23 mouse cellular contexts compared by ENCODE assay signal in genomic region chr10:111545648-111546047, GRCm38 (mm10). TPM values are rescaled to one million over a fixed set of nuclear protein-coding genes. Genes with fewer than 3 reads are reported as not detected.
DNase-seq lines count a peak whose midpoint lies in the region; ATAC-seq and TF ChIP-seq lines count a peak whose summit lies in the region.
"Had no signal": no experiment of that assay in that cellular context is flagged by ENCODE, and none has a peak within 500 bp of the region (broad histone marks: within the 10 kb centered on the region; RNA-seq: fewer than 3 reads in every experiment).

No protein-coding gene starts in this region.

- no peak overlapping the region for H3K4me2 ChIP-seq in liver, postnatal 0 days (ENCODE audit: low read depth, low read length)
- no peak overlapping the region for H3K4me2 ChIP-seq in intestine, postnatal 0 days (replicated peaks; ENCODE audit: low read depth)
- H3K4me2 ChIP-seq in liver, embryonic 16.5 days (ENCODE audit: low read depth, low read length) = peak overlapping the region; percentile 6; the same call in 1 of the 2 replicates
- no peak overlapping the region for H3K4me2 ChIP-seq in stomach, postnatal 0 days (replicated peaks; ENCODE audit: low read depth)
- H3K4me2 ChIP-seq in lung, postnatal 0 days (replicated peaks; ENCODE audit: low read depth, low read length) = no peak overlapping the region
- H3K4me2 ChIP-seq: heart, embryonic 11.5 days; limb, embryonic 15.5 days; midbrain, embryonic 13.5 days had no signal

- H3K4me1 ChIP-seq in liver, postnatal 0 days (ENCODE audit: insufficient read depth) = peaks cover 25% of the 10 kb centered on the region
- H3K4me1 ChIP-seq in intestine, postnatal 0 days (replicated peaks; ENCODE audit: control insufficient read depth, insufficient read depth, low read length) = peaks cover 9% of the 10 kb centered on the region
- H3K4me1 ChIP-seq in liver, embryonic 16.5 days (ENCODE audit: control insufficient read depth, low read depth, low read length) = peaks cover 21% of the 10 kb centered on the region
- H3K4me1 ChIP-seq in stomach, postnatal 0 days (replicated peaks; ENCODE audit: control insufficient read depth, insufficient read depth) = peaks cover 12% of the 10 kb centered on the region
- peaks cover 10% of the 10 kb centered on the region for H3K4me1 ChIP-seq in lung, postnatal 0 days (ENCODE audit: insufficient read depth, low read depth, low read length)
- H3K4me1 ChIP-seq in cerebellum, adult 2 months (ENCODE audit: control insufficient read depth, insufficient read depth, low read length) = no peaks in the 10 kb centered on the region; the same call in 1 of the 2 replicates

- no peaks in the 10 kb centered on the region for H3K36me3 ChIP-seq in liver, postnatal 0 days (replicated peaks; ENCODE audit: insufficient read depth, low read length)
- H3K36me3 ChIP-seq in intestine, postnatal 0 days (ENCODE audit: control insufficient read depth, insufficient read depth) = no peaks in the 10 kb centered on the region
- no peaks in the 10 kb centered on the region for H3K36me3 ChIP-seq in liver, embryonic 16.5 days (ENCODE audit: control insufficient read depth, insufficient read depth)
- no peaks in the 10 kb centered on the region for H3K36me3 ChIP-seq in stomach, postnatal 0 days (ENCODE audit: control insufficient read depth, insufficient read depth, low read length)
- H3K36me3 ChIP-seq in lung, postnatal 0 days (ENCODE audit: insufficient read depth, low read length) = no peaks in the 10 kb centered on the region
- H3K36me3 ChIP-seq: hindbrain, embryonic 10.5 days; limb, embryonic 15.5 days; midbrain, embryonic 13.5 days had no signal

- TF ChIP-seq EP300 in liver, postnatal 0 days (IDR thresholded peaks at IDR 0.05; ENCODE audit: low read depth) = no peak
- no peak for TF ChIP-seq EP300 in stomach, postnatal 0 days (optimal IDR thresholded peaks at IDR 0.05)
- TF ChIP-seq EP300 in lung, postnatal 0 days (IDR thresholded peaks at IDR 0.05) = no peak

- H3K9me3 ChIP-seq in liver, postnatal 0 days (ENCODE audit: low read length) = no peaks in the 10 kb centered on the region
- H3K9me3 ChIP-seq in intestine, postnatal 0 days (ENCODE audit: control insufficient read depth) = no peaks in the 10 kb centered on the region
- H3K9me3 ChIP-seq in liver, embryonic 16.5 days (replicated peaks; ENCODE audit: control insufficient read depth, low read length) = no peaks in the 10 kb centered on the region
- H3K9me3 ChIP-seq in stomach, postnatal 0 days (ENCODE audit: control insufficient read depth, low read length) = no peaks in the 10 kb centered on the region
- H3K9me3 ChIP-seq in lung, postnatal 0 days (ENCODE audit: low read length) = no peaks in the 10 kb centered on the region
- H3K9me3 ChIP-seq: hindbrain, embryonic 10.5 days; limb, embryonic 15.5 days; midbrain, embryonic 13.5 days had no signal

- no peaks in the 10 kb centered on the region for H3K27me3 ChIP-seq in liver, postnatal 0 days (ENCODE audit: insufficient read depth, low read length)
- no peaks in the 10 kb centered on the region for H3K27me3 ChIP-seq in intestine, postnatal 0 days (replicated peaks; ENCODE audit: control insufficient read depth, insufficient read depth, low read length)
- H3K27me3 ChIP-seq in liver, embryonic 16.5 days (ENCODE audit: control insufficient read depth, insufficient read depth, low read depth, low read length) = no peaks in the 10 kb centered on the region
- H3K27me3 ChIP-seq in stomach, postnatal 0 days (ENCODE audit: control insufficient read depth, insufficient read depth, low read length) = no peaks in the 10 kb centered on the region
- no peaks in the 10 kb centered on the region for H3K27me3 ChIP-seq in lung, postnatal 0 days (replicated peaks; ENCODE audit: insufficient read depth, low read length)
- no peaks in the 10 kb centered on the region for H3K27me3 ChIP-seq in cerebellum, adult 2 months (ENCODE audit: control insufficient read depth, insufficient read depth, low read length)
- H3K27me3 ChIP-seq: limb, embryonic 15.5 days; midbrain, embryonic 13.5 days had no signal

- no peak for TF ChIP-seq CTCF in liver, postnatal 0 days (IDR thresholded peaks at IDR 0.05; ENCODE audit: low read depth)
- TF ChIP-seq CTCF in intestine, postnatal 0 days (IDR thresholded peaks at IDR 0.05; ENCODE audit: low read depth) = no peak
- no peak for TF ChIP-seq CTCF in stomach, postnatal 0 days (IDR thresholded peaks at IDR 0.05; ENCODE audit: low read depth)
- no peak for TF ChIP-seq CTCF in lung, postnatal 0 days (IDR thresholded peaks at IDR 0.05)
- no peak for TF ChIP-seq CTCF in cerebellum, adult 2 months (IDR thresholded peaks at IDR 0.05; ENCODE audit: borderline replicate concordance, insufficient read depth, low read depth, low read length)

- no peak overlapping the region for H3K9ac ChIP-seq in liver, postnatal 0 days (replicated peaks)
- no peak overlapping the region for H3K9ac ChIP-seq in intestine, postnatal 0 days (ENCODE audit: low read depth, low read length)
- no peak overlapping the region for H3K9ac ChIP-seq in liver, embryonic 16.5 days (ENCODE audit: low read depth, low read length)
- no peak overlapping the region for H3K9ac ChIP-seq in stomach, postnatal 0 days (ENCODE audit: low read length)
- H3K9ac ChIP-seq in lung, postnatal 0 days (replicated peaks; ENCODE audit: low read depth) = no peak overlapping the region
- H3K9ac ChIP-seq: limb, embryonic 15.5 days; midbrain, embryonic 13.5 days had no signal

- peak; percentile 33 for DNase-seq in liver
- no peak for DNase-seq in liver, postnatal 0 days
- DNase-seq in stomach, postnatal 0 days (ENCODE audit: low spot score) = peak; percentile 70
- no peak for DNase-seq in frontal cortex, postnatal 10 days (ENCODE audit: low spot score in 2 of 2)
- DNase-seq in lung, postnatal 0 days (ENCODE audit: low spot score) = no peak
- DNase-seq in cerebellum, adult 2 months = no peak
- DNase-seq: adrenal gland, postnatal 25 days; cerebellum, adult 11-12 months; cerebellum, postnatal 25 days; gastrocnemius, postnatal 14 days; heart, adult 11 months; kidney, adult 2 months; left cerebral cortex, postnatal 4 days; thymus, adult 2 months had no signal

- ATAC-seq in liver, postnatal 0 days = no peak
- ATAC-seq in intestine, postnatal 0 days = peak; percentile 48; the same call in 1 of the 2 replicates
- ATAC-seq in liver, embryonic 16.5 days (ENCODE audit: low read depth) = peak; percentile 63
- ATAC-seq in stomach, postnatal 0 days (ENCODE audit: low FRiP score, low TSS enrichment) = peak; percentile 80
- ATAC-seq in lung, postnatal 0 days = no peak
- ATAC-seq: forebrain, embryonic 14.5 days; hindbrain, postnatal 0 days; midbrain, embryonic 13.5 days had no signal

- TF ChIP-seq POLR2A in cerebellum, adult 2 months (IDR thresholded peaks at IDR 0.05; ENCODE audit: borderline replicate concordance, insufficient read depth, low read length) = no peak

- 53% methylated on average over 4 of the region's 4 CpGs for WGBS in liver, postnatal 0 days (ENCODE audit: insufficient replicate concordance)
- 41% methylated on average over 4 of the region's 4 CpGs for WGBS in intestine, postnatal 0 days
- WGBS in liver, embryonic 16.5 days (ENCODE audit: insufficient replicate concordance) = 16% methylated on average over 4 of the region's 4 CpGs
- WGBS in stomach, postnatal 0 days = 55% methylated on average over 4 of the region's 4 CpGs
- WGBS in lung, postnatal 0 days = 67% methylated on average over 4 of the region's 4 CpGs
- WGBS in cerebellum, adult 2 months = 93% methylated on average over 4 of the region's 4 CpGs

- no peak overlapping the region for H3K27ac ChIP-seq in liver, postnatal 0 days (ENCODE audit: low read depth)
- H3K27ac ChIP-seq in intestine, postnatal 0 days (ENCODE audit: low read depth, low read length) = no peak overlapping the region
- H3K27ac ChIP-seq in liver, embryonic 16.5 days (ENCODE audit: low read length) = no peak overlapping the region
- 0 out of 2 replicates have a peak overlapping the region, but pooled peaks have one; percentile 24 for H3K27ac ChIP-seq in stomach, postnatal 0 days (replicated peaks)
- no peak overlapping the region for H3K27ac ChIP-seq in lung, postnatal 0 days (ENCODE audit: low read length)
- H3K27ac ChIP-seq in cerebellum, adult 2 months (ENCODE audit: insufficient read depth, low read length) = no peak overlapping the region
- H3K27ac ChIP-seq: hindbrain, embryonic 10.5 days; hindbrain, postnatal 0 days; kidney, postnatal 0 days; limb, embryonic 15.5 days; midbrain, embryonic 13.5 days had no signal

- no peak overlapping the region for H3K4me3 ChIP-seq in liver, postnatal 0 days (ENCODE audit: low read depth, low read length)
- no peak overlapping the region for H3K4me3 ChIP-seq in intestine, postnatal 0 days (ENCODE audit: low read depth, low read length)
- no peak overlapping the region for H3K4me3 ChIP-seq in liver, embryonic 16.5 days (ENCODE audit: low read depth, low read length)
- H3K4me3 ChIP-seq in stomach, postnatal 0 days (ENCODE audit: low read depth, low read length) = no peak overlapping the region
- H3K4me3 ChIP-seq in lung, postnatal 0 days (ENCODE audit: low read depth, low read length) = no peak overlapping the region
- no peak overlapping the region for H3K4me3 ChIP-seq in cerebellum, adult 2 months (replicated peaks; ENCODE audit: insufficient read depth, low read depth, low read length)
- H3K4me3 ChIP-seq: hindbrain, embryonic 10.5 days; limb, embryonic 15.5 days; midbrain, embryonic 13.5 days had no signal

RNA-seq across cellular contexts. Expression of gene Phlda1, which starts 39.6 kb away (rescaled TPM):
- polyA plus RNA-seq in liver, postnatal 0 days (2015; fragmentation: Nextera tagmentation; extraction: Ambion mirVana) = 29.6 and 32.1 TPM in 2 replicates
- polyA plus RNA-seq in intestine, postnatal 0 days (2015; fragmentation: Nextera tagmentation; extraction: Ambion mirVana) = 21.0 and 21.4 TPM in 2 replicates
- 3.1 and 4.7 TPM in 2 replicates for polyA plus RNA-seq in liver, embryonic 16.5 days (2015; fragmentation: Nextera tagmentation; extraction: Ambion mirVana)
- 29.6 and 32.3 TPM in 2 replicates for polyA plus RNA-seq in stomach, postnatal 0 days (2015; fragmentation: Nextera tagmentation; extraction: Ambion mirVana)
- 97.0 and 100.0 TPM in 2 replicates for polyA plus RNA-seq in lung, postnatal 0 days (2015; fragmentation: Nextera tagmentation; extraction: Ambion mirVana)
- 13.4 and 17.5 TPM in 2 replicates for polyA plus RNA-seq in cerebellum, adult 2 months (2012; rRNA removed)

Comparison
In these comparisons a context has a peak if more than half of its experiments do, and no peak if none do; other contexts are left out.
1. DNase-seq: peak in liver (single experiment) and stomach, postnatal 0 days (single experiment); none in liver, postnatal 0 days (single experiment), frontal cortex, postnatal 10 days (0 of 2), lung, postnatal 0 days (single experiment) and cerebellum, adult 2 months (0 of 2).
2. ATAC-seq: peak in intestine, postnatal 0 days (single experiment), liver, embryonic 16.5 days (single experiment) and stomach, postnatal 0 days (single experiment); none in liver, postnatal 0 days (single experiment) and lung, postnatal 0 days (single experiment).